Mouse (Mus musculus): Measurements from ENCODE around the gene Bcorl1.

- TF ChIP-seq CTCF (IDR thresholded peaks at IDR 0.05; ENCODE audit: control insufficient read depth, insufficient read depth, low read length) (no peak), POLR2A (IDR thresholded peaks at IDR 0.05; ENCODE audit: borderline replicate concordance, control insufficient read depth, low read depth, low read length) (no peak)
Observed at GRCm38 (mm10) chrX:48345385-48345932, 4.3 kb downstream of the Bcorl1 start.
